Mouse (Mus musculus) lung, embryonic 14.5 days (tissue): ENCODE measurements around the gene Wrb. TPM values are rescaled to one million over a fixed set of nuclear protein-coding genes. Genes with fewer than 3 reads are reported as not detected.
"Not testable (repeated sequence)": the region's sequence is repeated elsewhere in the genome, so short reads cannot be mapped to it uniquely, and the experiment has no call there.

Experiments used
- ATAC-seq: fragments of 200-750 bp; cut with Nextera tagmentation; 2 replicates; pipeline ENCODE4 v1.8.0; 2017; ENCODE audit warnings: mild to moderate bottlenecking, moderate TSS enrichment, moderate library complexity; ENCODE audit not compliant: insufficient read depth
- DNase-seq: peaks from one replicate; pipeline ENCODE4 v3.0.0-alpha.2; 2015
- H3K27ac ChIP-seq: fragments of 300-500 bp; sonication (generic); 2 replicates; pipeline ENCODE4 v1.5.1; 2014; ENCODE audit warnings: low read depth, mild to moderate bottlenecking, moderate library complexity
- H3K27me3 ChIP-seq: fragments of 300-500 bp; sonication (generic); 2 replicates; pipeline ENCODE4 v1.6.1; 2014; ENCODE audit warnings: low read length, control low read depth; ENCODE audit not compliant: insufficient read depth
- H3K36me3 ChIP-seq: fragments of 300-500 bp; sonication (generic); 2 replicates; pipeline ENCODE4 v1.6.1; 2014; ENCODE audit warnings: control low read depth; ENCODE audit not compliant: insufficient read depth
- H3K4me1 ChIP-seq: fragments of 300-500 bp; sonication (generic); 2 replicates; pipeline ENCODE4 v1.6.1; 2014; ENCODE audit warnings: antibody characterized with exemption, control low read depth; ENCODE audit not compliant: insufficient read depth
- H3K4me2 ChIP-seq: fragments of 300-500 bp; sonication (generic); 2 replicates; pipeline ENCODE4 v1.6.1; 2014; ENCODE audit warnings: mild to moderate bottlenecking
- H3K4me3 ChIP-seq: fragments of 300-500 bp; sonication (generic); 2 replicates; pipeline ENCODE4 v1.5.1; 2014; ENCODE audit warnings: low read depth, low read length
- H3K9ac ChIP-seq: fragments of 300-500 bp; sonication (generic); 2 replicates; pipeline ENCODE4 v1.6.1; 2014
- H3K9me3 ChIP-seq: fragments of 300-500 bp; sonication (generic); 2 replicates; pipeline ENCODE4 v1.6.1; 2016; ENCODE audit warnings: low read depth, low read length, control low read depth
- CTCF ChIP-seq: IDR thresholded peaks from 2 replicates; pipeline ENCODE4 v1.5.1; 2016; ENCODE audit warnings: antibody characterized with exemption, low read depth
- WGBS: fragments of 180-500 bp; shearing (Covaris S2); extraction: QIAGEN DNeasy Blood & Tissue Kit; methylation state at CpG from one replicate; pipeline ENCODE4 v1.1.7; 2014; 5-methylcytosine and 5-hydroxymethylcytosine counted together
- polyA plus RNA-seq: library from polyadenylated mRNA; unstranded; fragments of >200 nt; fragmentation: Nextera tagmentation; extraction: Ambion mirVana; gene quantifications from 2 replicates; pipeline ENCODE4 v1.2.1, GENCODE M21; 2014

Wrb gene
- polyA plus RNA-seq, 1 experiment from 2014 or later: 53.3 TPM

GRCm38 (mm10) chr16:96114729-96115128, 30.5 kb upstream of the Wrb start:
- Histone ChIP-seq H3K27me3 (no peaks in the 10 kb centered on the region), H3K27ac (no peak overlapping the region), H3K9me3 (no peaks in the 10 kb centered on the region), H3K9ac (no peak overlapping the region), H3K4me1 (no peaks in the 10 kb centered on the region), H3K4me3 (no peak overlapping the region), H3K36me3 (no peaks in the 10 kb centered on the region), H3K4me2 (no peak overlapping the region)
- DNase-seq: no peak
- peak; percentile 28; the same call in 1 of the 2 replicates for TF ChIP-seq CTCF
- ATAC-seq: no peak
- WGBS: 51% methylated on average over 4 of the region's 4 CpGs

DNA sequence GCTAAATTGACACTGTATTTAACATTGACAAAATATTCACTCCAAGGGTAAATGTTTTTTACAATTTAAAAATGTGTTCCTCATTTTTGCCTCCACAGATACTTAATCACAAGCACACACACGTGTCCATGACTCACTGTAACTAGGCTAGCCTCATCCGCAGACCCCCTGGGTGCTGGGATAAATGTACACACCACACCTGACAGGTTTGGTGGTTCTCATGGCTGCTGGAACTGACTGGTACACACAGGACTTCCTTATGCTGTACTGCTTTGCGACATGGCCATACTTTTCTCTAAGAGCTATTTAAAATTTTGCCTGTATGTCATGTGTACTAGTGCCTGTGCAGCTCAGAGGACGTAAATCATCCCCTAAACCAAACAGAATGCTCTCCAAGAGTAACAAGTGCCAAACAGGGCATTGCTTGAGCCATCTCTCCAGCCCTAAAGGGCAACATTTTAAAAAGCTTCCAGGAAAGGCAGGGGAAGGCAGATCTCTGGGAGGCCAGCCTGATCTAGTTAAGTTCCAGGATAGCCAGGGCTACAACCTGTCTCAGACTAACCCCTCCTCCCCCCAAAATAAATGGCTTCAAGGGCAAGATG, 25.1 kb upstream of the Wrb start:
- no peak for ATAC-seq
- DNase-seq: no peak
- no peaks in the 10 kb centered on the region for H3K9me3 ChIP-seq
- no peak overlapping the region for H3K9ac ChIP-seq
- no peaks in the 10 kb centered on the region for H3K27me3 ChIP-seq
- no peak overlapping the region for H3K27ac ChIP-seq
- H3K36me3 ChIP-seq: peaks cover 42% of the 10 kb centered on the region
- 55% methylated on average over 4 of the region's 4 CpGs for WGBS
- TF ChIP-seq CTCF: no peak
- H3K4me1 ChIP-seq: no peaks in the 10 kb centered on the region
- H3K4me2 ChIP-seq: no peak overlapping the region
- no peak overlapping the region for H3K4me3 ChIP-seq

DNA sequence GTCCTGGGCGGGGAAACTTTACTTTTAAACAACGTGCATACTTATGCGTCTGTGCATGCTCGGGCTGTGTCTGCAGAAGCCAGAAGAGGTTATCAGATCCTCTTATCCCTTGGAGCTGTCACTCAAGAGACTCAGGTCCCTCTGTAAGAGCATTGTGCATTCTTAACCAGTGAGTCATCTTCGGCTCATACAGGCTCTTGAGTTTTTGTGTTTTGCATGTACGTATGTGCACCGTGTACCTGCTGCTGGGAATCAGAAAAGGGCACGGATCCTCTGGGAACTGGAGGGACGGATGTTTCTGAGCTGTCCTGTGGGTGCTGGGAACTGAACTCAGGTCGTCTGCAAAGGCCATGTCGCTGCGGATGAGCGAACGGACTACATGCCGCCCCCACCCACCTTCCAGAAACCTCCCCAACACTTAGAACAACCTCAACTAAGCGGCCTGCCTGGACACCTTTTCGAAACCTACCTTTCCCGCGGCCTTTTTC, 18.5 kb upstream of the Wrb start:
- Histone ChIP-seq H3K9ac (peak overlapping the region; percentile 88), H3K36me3 (peaks cover 46% of the 10 kb centered on the region), H3K4me2 (peak overlapping the region; percentile 93), H3K4me1 (peaks cover 15% of the 10 kb centered on the region; the same call in 1 of the 2 replicates), H3K4me3 (peak overlapping the region; percentile 66), H3K27me3 (no peaks in the 10 kb centered on the region), H3K27ac (peak overlapping the region; percentile 88), H3K9me3 (no peaks in the 10 kb centered on the region)
- DNase-seq (peak; percentile 61), ATAC-seq (no peak)
- TF ChIP-seq CTCF: no peak
- 2% methylated on average over 19 of the region's 19 CpGs for WGBS

DNA sequence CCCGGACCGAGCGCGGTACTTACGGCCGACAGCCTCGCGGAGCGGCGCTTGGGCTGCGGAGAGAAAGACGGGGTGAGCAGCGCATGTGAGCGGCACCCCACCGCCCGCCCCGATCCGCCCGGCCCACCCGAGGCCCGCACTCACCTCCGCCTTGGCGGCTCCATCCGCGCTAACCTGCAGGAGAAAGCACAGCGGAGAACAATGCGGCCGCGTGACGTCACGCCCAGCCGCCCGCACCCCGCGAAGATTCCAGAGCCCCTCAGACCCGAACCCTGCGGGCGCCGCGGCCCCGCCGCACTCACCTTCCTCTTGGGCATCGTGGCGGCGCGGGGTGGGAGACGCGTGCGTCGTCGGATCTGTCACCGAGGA, 17.9 kb upstream of the Wrb start:
- WGBS: under 1% methylated on average over 47 of the region's 52 CpGs

GRCm38 (mm10) chr16:96127657-96128344, 17.4 kb upstream of the Wrb start, which contains the start of gene Hmgn1:
Gene Hmgn1 (minus strand): TSS chr16:96127729.
- H3K27me3 ChIP-seq: no peaks in the 10 kb centered on the region
- peaks cover 15% of the 10 kb centered on the region; the same call in 1 of the 2 replicates for H3K4me1 ChIP-seq
- no peaks in the 10 kb centered on the region for H3K9me3 ChIP-seq
- DNase-seq (peak; percentile 98), ATAC-seq (peak; percentile 98)
- peaks cover 39% of the 10 kb centered on the region for H3K36me3 ChIP-seq
- no peak for TF ChIP-seq CTCF
- H3K4me3 ChIP-seq: peak within 1 kb of the TSS; percentile 66
- H3K9ac ChIP-seq: peak within 1 kb of the TSS; percentile 88
- under 1% methylated on average over 45 of the region's 72 CpGs for WGBS
- H3K27ac ChIP-seq: peak within 1 kb of the TSS; percentile 92
- H3K4me2 ChIP-seq: peak within 1 kb of the TSS; percentile 93

More for the DNA sequence above, 17.9 kb upstream of the Wrb start:
- DNase-seq (no peak), ATAC-seq (peak; percentile 60)
- H3K27me3 ChIP-seq: no peaks in the 10 kb centered on the region
- H3K4me1 ChIP-seq: peaks cover 15% of the 10 kb centered on the region; the same call in 1 of the 2 replicates
- peaks cover 44% of the 10 kb centered on the region for H3K36me3 ChIP-seq
- H3K27ac ChIP-seq: peak overlapping the region; percentile 88
- H3K4me3 ChIP-seq: peak overlapping the region; percentile 66
- H3K9me3 ChIP-seq: no peaks in the 10 kb centered on the region
- H3K4me2 ChIP-seq: peak overlapping the region; percentile 93
- H3K9ac ChIP-seq: peak overlapping the region; percentile 88
- TF ChIP-seq CTCF: no peak

DNA sequence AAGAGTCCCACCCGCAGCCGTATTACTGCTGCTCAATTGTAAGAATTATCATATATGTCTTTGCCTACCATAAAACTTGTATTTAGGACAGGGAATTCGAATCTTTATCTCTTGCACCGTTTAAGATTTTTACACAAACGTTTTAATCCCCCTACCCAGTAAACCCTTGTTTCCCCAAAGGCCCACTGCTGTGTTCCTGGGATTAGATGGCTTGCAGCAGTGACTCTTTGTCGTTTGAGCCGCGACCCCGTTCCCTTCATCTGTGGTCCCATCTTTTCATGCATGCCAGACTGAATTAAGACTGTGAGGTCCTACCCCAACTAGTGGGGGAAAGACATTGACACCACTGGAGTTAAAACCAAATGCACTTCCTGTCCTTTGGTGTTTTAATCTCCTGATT, 16.7 kb upstream of the Wrb start:
- no peak for TF ChIP-seq CTCF
- Histone ChIP-seq H3K9me3 (no peaks in the 10 kb centered on the region), H3K27ac (peak overlapping the region; percentile 92), H3K4me2 (peak overlapping the region; percentile 93), H3K36me3 (peaks cover 32% of the 10 kb centered on the region), H3K4me3 (peak overlapping the region; percentile 66), H3K4me1 (peaks cover 15% of the 10 kb centered on the region; the same call in 1 of the 2 replicates), H3K9ac (peak overlapping the region; percentile 75), H3K27me3 (no peaks in the 10 kb centered on the region)
- DNase-seq (no peak), ATAC-seq (no peak)
- WGBS: 2% methylated on average over 9 of the region's 9 CpGs

GRCm38 (mm10) chr16:96144748-96145109, 478 bp upstream of the Wrb start:
- peak overlapping the region; percentile 77 for H3K4me3 ChIP-seq
- not testable (repeated sequence) for H3K36me3 ChIP-seq, H3K9me3 ChIP-seq, H3K4me1 ChIP-seq, H3K9ac ChIP-seq, H3K27ac ChIP-seq, DNase-seq, H3K4me2 ChIP-seq, H3K27me3 ChIP-seq
- peak; percentile 35 for ATAC-seq
- WGBS: 28% methylated on average over 6 of the region's 6 CpGs
